Mouse (Mus musculus) small intestine, adult 2 months (tissue): ENCODE results near the gene Adig. TPM values are rescaled to one million over a fixed set of nuclear protein-coding genes. Genes with fewer than 3 reads are reported as not detected.

Experiments
- H3K27ac ChIP-seq: fragments of 200-500 bp; 2 replicates; pipeline ENCODE4 v1.5.1; 2012; ENCODE audit warnings: low read depth, low read length, control low read depth, inconsistent platforms; ENCODE audit not compliant: insufficient read depth
- H3K27me3 ChIP-seq: fragments of 200-500 bp; 2 replicates; pipeline ENCODE4 v1.6.1; 2012; ENCODE audit warnings: mild to moderate bottlenecking, moderate library complexity, low read length, inconsistent platforms; ENCODE audit not compliant: control insufficient read depth, insufficient read depth
- H3K36me3 ChIP-seq: fragments of 200-500 bp; 2 replicates; pipeline ENCODE4 v1.6.1; 2012; ENCODE audit warnings: mild to moderate bottlenecking, low read length, control low read depth, inconsistent platforms; ENCODE audit not compliant: control insufficient read depth, insufficient read depth
- H3K4me1 ChIP-seq: fragments of 200-500 bp; 2 replicates; pipeline ENCODE4 v1.6.1; 2012; ENCODE audit warnings: low read length, inconsistent platforms, mixed read lengths; ENCODE audit not compliant: control insufficient read depth, insufficient read depth, insufficient read length
- H3K4me3 ChIP-seq: fragments of 200-500 bp; 2 replicates; pipeline ENCODE4 v1.5.1; 2012; ENCODE audit warnings: low read depth, mild to moderate bottlenecking, control low read depth, inconsistent platforms, low read length, moderate library complexity
- CTCF ChIP-seq: fragments of 200-500 bp; IDR thresholded peaks from 2 replicates; pipeline ENCODE4 v1.5.1; 2012; ENCODE audit warnings: low read depth, mild to moderate bottlenecking, control low read depth, inconsistent platforms, low read length, moderate library complexity, mixed read lengths; ENCODE audit not compliant: insufficient replicate concordance, insufficient read length; ENCODE audit errors: extremely low read depth
- POLR2A ChIP-seq: fragments of 200-500 bp; IDR thresholded peaks from 2 replicates; pipeline ENCODE4 v1.6.1; 2012; ENCODE audit warnings: low read depth, mild to moderate bottlenecking, control low read depth, inconsistent platforms, low read length, moderate library complexity
- WGBS: fragments of 180-500 bp; shearing (Covaris S2); methylation state at CpG from one replicate; pipeline ENCODE4 v1.1.7; 2018; 5-methylcytosine and 5-hydroxymethylcytosine counted together
- polyA plus RNA-seq: library from polyadenylated mRNA; depleted of rRNA; stranded (reverse); fragments of >200 nt; gene quantifications from 2 replicates; pipeline ENCODE4 v1.2.3, GENCODE M21; 2012; rRNA removed

The Adig gene
- polyA plus RNA-seq, 1 experiment = 0.33 TPM

GRCm38 (mm10) chr2:158556750-158557149 lies 54.3 kb downstream of the Adig start:
- Histone ChIP-seq H3K36me3 (no peaks in the 10 kb centered on the region), H3K27me3 (peaks cover 12% of the 10 kb centered on the region), H3K4me1 (no peaks in the 10 kb centered on the region; the same call in 1 of the 2 replicates), H3K27ac (no peak overlapping the region), H3K4me3 (no peak overlapping the region)
- 17% methylated on average over 5 of the region's 5 CpGs for WGBS
- no peak for TF ChIP-seq CTCF
- TF ChIP-seq POLR2A = no peak

Other genes starting within 250 kb of the Adig start
- gene Bpi, start 244.5 kb upstream of the Adig start, polyA plus RNA-seq = not detected in 2 replicates
- 2.1 and 2.7 TPM in 2 replicates for gene Lbp, start 196.1 kb upstream of the Adig start, polyA plus RNA-seq
- gene Snhg11, start 127.0 kb upstream of the Adig start, polyA plus RNA-seq = 1.4 and 2.0 TPM in 2 replicates
- gene Ralgapb, start 92.8 kb upstream of the Adig start, polyA plus RNA-seq = 7.1 and 16.4 TPM in 2 replicates
- gene Arhgap40, start 10.2 kb downstream of the Adig start, polyA plus RNA-seq = 1.1 TPM in 1 of 2 replicates, not detected in the other
- gene Slc32a1, start 108.2 kb downstream of the Adig start, polyA plus RNA-seq = not detected in 2 replicates
- gene Actr5, start 122.3 kb downstream of the Adig start, polyA plus RNA-seq = 5.5 and 7.7 TPM in 2 replicates
- gene Ppp1r16b, start 162.8 kb downstream of the Adig start, polyA plus RNA-seq = 3.6 and 3.9 TPM in 2 replicates